Mouse (Mus musculus): ENCODE data around the gene Il23a. TPM values are rescaled to one million over a fixed set of nuclear protein-coding genes. Genes with fewer than 3 reads are reported as not detected.
A peak's percentile ranks its signal among the peaks of the same experiment; 100 is the strongest.
"Not testable (repeated sequence)": the region's sequence is repeated elsewhere in the genome, so short reads cannot be mapped to it uniquely, and the experiment has no call there.

Il23a gene
- 1 to 10 TPM in 1 of 2 experiments, under 1 TPM in 1; 0.97 to 1.4 TPM for total RNA-seq (2021)
- long read RNA-seq, experiment 1, partial matches to known transcripts = 1 of 3 reads
- long read RNA-seq, experiment 1, other reads (novel, unspliced or antisense) = 2 of 3 reads
- long read RNA-seq, experiment 2 = 0 reads

DNA sequence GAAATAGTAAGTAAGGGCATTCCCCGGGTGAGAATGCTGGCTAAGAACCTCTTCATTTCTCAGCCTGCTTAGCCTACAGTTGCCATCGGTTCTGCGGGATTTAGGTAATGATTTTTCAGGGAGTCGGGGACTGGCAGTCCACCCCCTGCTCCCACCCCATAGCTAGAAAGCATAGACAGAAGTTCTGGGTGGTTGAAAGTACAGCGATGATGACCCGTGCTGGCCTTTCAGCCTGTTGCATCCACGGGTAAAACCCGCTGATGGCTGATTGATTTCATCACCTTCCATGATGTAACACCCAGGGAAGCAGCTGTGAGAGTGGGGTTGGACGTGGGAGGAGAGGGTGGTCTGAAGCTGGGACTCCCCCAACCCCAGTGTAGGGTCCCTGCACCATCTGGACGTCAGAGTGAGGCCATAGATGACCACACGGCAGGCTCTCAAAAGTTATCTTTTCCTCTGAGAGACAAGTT lies at the start of gene Il23a:
TSS of gene Il23a (minus strand) at position 51 of the 470 bp plus-strand sequence.
- intact Hi-C loops (cut with DNase I) = no loop called here

GRCm38 (mm10) chr10:128347541-128347940 lies 49.0 kb upstream of the Il23a start:
- intact Hi-C loops (cut with DNase I) = no loop called here
- no peak for DNase-seq (ENCODE audit: low spot score in 2 of 2)

More for the DNA sequence above, at the start of gene Il23a:
- no peak for DNase-seq (ENCODE audit: low spot score in 2 of 2)

DNA sequence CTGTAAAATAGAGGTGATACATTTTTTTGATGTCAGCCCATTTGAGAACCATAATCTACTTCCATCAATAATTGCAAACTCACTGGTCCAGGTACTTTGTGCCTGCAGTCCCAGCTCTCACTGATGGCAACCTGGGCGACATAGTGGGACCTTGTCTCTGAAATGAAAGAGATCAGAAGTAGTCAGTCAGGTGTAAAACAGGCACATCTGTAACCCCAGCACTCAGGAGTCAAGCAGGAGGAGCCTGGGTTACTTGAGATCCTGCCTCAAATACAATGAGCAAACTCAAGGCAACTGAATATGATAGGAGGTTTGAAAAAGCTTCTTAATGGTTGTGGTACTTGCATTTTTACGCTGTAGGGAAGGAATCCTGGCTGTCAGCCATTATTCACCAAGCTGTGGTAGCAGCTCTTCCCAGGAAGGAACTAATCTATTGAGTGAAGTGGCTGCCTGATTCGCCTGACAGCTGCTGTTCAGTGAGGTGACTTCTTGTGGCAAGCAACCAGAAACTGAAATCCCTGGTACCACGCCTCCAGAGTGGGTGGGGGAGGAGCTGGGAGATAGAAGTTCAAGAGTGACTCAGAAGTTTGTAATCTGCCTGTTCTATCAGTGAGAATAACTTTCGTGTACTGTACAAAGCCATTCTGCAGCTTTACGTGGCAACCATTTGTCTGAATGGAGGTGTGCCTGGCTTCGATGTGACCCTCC lies 46.2 kb upstream of the Il23a start:
- intact Hi-C loops (cut with DNase I) = no loop called here

GRCm38 (mm10) chr10:128343436-128343835 lies 44.9 kb upstream of the Il23a start:
- DNase-seq (ENCODE audit: low spot score in 2 of 2) = no peak
- intact Hi-C loops (cut with DNase I) = no loop called here

More for the DNA sequence above, 46.2 kb upstream of the Il23a start:
- peak in 1 of 2 experiments; percentile 71 for DNase-seq (ENCODE audit: low spot score in 2 of 2)

- DNase-seq (ENCODE audit: low spot score in 2 of 2) = no peak
- intact Hi-C loops (cut with DNase I) = no loop called here
These were observed 41.7 kb upstream of the Il23a start for GRCm38 (mm10) chr10:128340257-128340656.

GRCm38 (mm10) chr10:128338948-128339347 lies 40.4 kb upstream of the Il23a start:
- intact Hi-C loops (cut with DNase I) = loop anchor here (10.0 kb wide), 1 partner anchor 116 kb away; the partner anchor contains the start of gene Smarcc2
- no peak for DNase-seq (ENCODE audit: low spot score in 2 of 2)

DNA sequence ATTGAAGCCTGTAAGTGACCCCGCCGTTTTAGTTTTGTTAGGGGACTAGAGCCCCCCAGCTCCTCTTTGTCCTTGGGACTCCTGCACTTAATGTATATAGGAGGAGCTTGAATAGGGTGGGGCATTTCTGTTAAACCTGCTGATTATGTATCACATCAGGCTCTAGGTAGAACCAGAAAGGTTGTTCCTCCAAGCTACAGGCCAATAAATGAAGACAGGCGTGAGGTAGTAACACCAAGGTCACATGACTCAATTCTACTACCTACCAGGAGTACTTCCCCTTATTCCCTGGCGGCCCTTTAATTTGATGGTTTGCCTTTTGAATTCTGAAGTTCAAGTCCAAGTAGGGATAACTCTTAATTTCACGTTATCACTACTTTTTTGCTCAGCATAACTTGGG lies 39.9 kb upstream of the Il23a start:
- intact Hi-C loops (cut with DNase I) = loop anchor here (10.0 kb wide), 1 partner anchor 116 kb away; the partner anchor contains the start of gene Smarcc2

GRCm38 (mm10) chr10:128337306-128338181 lies 39.0 kb upstream of the Il23a start, which contains the start of gene Cs:
TSS of gene Cs (plus strand) at chr10:128337734.
- DNase-seq (ENCODE audit: low spot score in 2 of 2) = peak; percentile 96 to 98
- intact Hi-C loops (cut with DNase I) = loop anchor here (10.0 kb wide), 1 partner anchor 117 kb away; the partner anchor contains the start of gene Smarcc2

More for the DNA sequence above, 39.9 kb upstream of the Il23a start:
- no peak for DNase-seq (ENCODE audit: low spot score in 2 of 2)

GRCm38 (mm10) chr10:128336597-128336996 lies 38.0 kb upstream of the Il23a start:
- intact Hi-C loops (cut with DNase I) = loop anchor here (10.0 kb wide), 1 partner anchor 118 kb away; the partner anchor contains the start of gene Smarcc2
- no peak for DNase-seq (ENCODE audit: low spot score in 2 of 2)

GRCm38 (mm10) chr10:128336195-128336594 lies 37.6 kb upstream of the Il23a start:
- DNase-seq (ENCODE audit: low spot score in 2 of 2) = no peak
- intact Hi-C loops (cut with DNase I) = loop anchor here (10.0 kb wide), 1 partner anchor 119 kb away; the partner anchor contains the start of gene Smarcc2

GRCm38 (mm10) chr10:128335582-128335981 lies 37.0 kb upstream of the Il23a start:
- intact Hi-C loops (cut with DNase I) = loop anchor here (10.0 kb wide), 1 partner anchor 119 kb away; the partner anchor contains the start of gene Smarcc2

DNA sequence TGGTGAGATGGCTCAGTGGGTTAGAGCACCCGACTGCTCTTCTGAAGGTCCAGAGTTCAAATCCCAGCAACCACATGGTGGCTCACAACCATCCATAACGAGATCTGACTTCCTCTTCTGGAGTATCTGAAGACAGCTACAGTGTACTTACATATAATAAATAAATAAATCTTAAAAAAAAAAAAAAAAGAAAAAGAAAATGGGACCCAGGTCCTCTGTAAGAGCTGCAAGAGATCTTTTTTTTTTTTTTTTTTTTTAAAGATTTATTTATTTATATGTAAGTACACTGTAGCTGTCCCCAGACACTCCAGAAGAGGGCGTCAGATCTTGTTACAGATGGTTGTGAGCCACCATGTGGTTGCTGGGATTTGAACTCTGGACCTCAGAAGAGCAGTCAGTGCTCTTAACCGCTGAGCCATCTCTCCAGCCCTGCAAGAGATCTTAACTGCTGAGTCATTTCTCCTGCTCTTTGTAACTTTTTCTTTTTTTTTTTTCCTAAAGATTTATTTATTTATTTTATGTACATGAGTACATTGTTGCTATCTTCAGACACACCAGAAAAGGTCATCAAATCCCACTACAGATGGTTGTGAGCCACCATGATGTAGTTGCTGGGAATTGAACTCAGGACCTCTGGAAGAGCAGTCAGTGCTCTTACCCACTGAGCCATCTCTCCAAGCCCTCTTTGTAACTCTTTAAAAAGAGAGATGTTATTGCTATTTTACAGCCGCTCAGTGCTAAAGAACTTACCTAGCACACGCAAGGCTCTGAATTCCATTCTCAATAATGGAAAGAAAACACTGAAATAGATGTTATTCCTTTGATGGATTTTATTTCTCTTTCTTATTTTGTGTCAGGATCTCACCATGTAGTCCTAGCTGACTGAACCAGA lies 34.1 kb upstream of the Il23a start:
- not testable (repeated sequence) for DNase-seq (ENCODE audit: low spot score in 2 of 2)
- intact Hi-C loops (cut with DNase I) = loop anchor here (10.0 kb wide), 1 partner anchor 122 kb away; the partner anchor contains the start of gene Smarcc2

More at GRCm38 (mm10) chr10:128335582-128335981, 37.0 kb upstream of the Il23a start:
- peak; percentile 47 to 73 for DNase-seq (ENCODE audit: low spot score in 2 of 2)

DNA sequence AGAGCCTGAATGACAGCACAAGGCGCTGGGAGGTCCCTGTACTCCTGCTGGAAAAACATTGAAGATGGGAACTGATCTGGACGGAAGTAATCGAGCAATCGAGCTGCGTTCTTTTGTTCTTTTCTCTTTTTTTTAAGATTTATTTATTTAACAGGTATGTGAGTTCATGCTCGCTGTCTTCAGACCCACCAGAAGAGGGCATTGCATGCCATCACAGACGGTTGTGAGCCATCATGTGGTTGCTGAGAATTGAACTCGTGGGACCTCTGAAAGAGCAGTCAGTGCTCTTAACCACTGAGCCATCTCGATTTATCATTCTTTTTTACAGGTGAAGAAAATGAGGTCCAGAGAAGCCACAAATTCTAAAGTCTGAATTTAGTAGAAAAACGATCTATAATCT lies 29.1 kb upstream of the Il23a start:
- intact Hi-C loops (cut with DNase I) = no loop called here

DNA sequence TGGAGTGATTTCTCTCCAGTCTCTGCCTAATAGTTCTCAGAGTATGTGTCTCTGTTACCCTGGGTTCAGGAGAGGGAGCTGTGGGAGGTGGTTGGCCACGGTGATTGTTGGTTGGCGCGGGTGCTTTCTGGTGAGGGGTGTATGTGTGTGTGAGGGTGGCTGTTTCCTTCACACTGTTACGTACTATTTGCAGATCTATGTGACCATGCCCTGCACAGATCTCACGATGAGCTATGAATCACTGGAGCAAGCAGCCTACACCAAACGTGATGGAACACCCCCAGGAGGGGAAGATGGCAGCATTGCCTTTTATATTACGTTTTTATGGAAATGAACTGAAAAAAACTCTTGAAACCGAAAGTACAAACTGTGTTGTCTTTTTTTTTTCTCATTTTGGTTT lies 28.3 kb upstream of the Il23a start:
- intact Hi-C loops (cut with DNase I) = no loop called here
- no peak for DNase-seq (ENCODE audit: low spot score in 2 of 2)

More for the DNA sequence above, 29.1 kb upstream of the Il23a start:
- DNase-seq (ENCODE audit: low spot score in 2 of 2) = no peak

GRCm38 (mm10) chr10:128323516-128323915 lies 25.0 kb upstream of the Il23a start:
- DNase-seq (ENCODE audit: low spot score in 2 of 2) = no peak
- intact Hi-C loops (cut with DNase I) = no loop called here

DNA sequence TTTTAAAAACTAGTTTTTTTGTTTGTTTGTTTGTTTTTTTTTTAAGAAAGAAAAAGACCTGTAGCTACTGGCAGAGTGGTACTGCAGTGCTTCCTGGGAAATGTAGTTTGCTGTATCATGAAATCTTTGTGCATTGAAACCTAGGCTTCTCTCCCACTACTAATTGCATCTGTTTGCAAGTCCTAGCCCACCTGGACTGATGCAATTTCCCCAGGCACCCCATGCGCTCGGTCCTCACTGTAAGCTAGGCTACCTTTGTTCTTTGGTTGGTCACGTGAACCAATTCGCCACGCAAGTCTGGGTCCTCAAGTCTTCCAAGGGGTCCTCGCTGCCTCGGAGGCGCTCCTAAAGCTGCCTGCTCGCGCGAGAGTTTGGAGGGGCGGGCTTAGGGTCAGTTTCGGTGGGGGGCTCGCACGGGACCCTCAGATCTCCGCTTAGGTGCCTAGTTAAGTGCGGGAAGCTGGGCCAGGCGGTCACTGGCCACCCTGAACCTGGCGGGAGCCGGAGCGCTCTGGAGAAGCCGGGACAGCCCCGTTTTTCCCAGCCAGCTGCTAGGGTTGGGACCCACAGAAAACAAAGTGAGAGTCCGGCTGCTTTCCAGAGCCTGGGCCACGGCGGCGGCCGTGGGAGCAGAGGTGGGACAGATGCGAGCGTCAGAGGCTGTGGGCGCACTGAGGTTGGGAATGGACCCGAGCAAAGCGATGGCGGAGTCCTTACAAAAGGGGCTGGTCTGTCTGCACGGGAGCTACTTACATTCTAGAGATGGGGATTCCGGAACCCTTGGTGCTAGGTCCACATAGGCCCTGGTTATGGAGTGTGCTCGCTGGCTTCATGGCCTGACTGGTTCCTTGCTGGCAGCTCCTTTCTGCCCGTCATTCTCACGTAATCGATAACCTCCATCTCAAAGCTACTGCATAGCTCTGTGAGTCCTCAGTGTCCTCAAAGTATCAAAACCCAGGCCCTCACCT lies 23.9 kb upstream of the Il23a start, which contains the start of gene Cnpy2:
TSS of gene Cnpy2 (plus strand) at position 319 of the 968 bp plus-strand sequence.
- intact Hi-C loops (cut with DNase I) = no loop called here
- peak; percentile 80 to 88 for DNase-seq (ENCODE audit: low spot score in 2 of 2)

- intact Hi-C loops (cut with DNase I) = no loop called here
- no peak for DNase-seq (ENCODE audit: low spot score in 2 of 2)
These were observed 23.1 kb upstream of the Il23a start for GRCm38 (mm10) chr10:128321641-128322040.
